Mouse (Mus musculus) stomach, postnatal 0 days (tissue): ENCODE measurements at regions not wholly inside any gene's neighbourhood (a gene's known extent, or its start where the extent isn't known, plus 50 kb on each side); places are given as distances from the start of the nearest gene placed in this dataset.

Source experiments
- CTCF ChIP-seq: IDR thresholded peaks from 2 replicates; pipeline ENCODE4 v1.5.1; 2016; ENCODE audit warnings: antibody characterized with exemption, low read depth, mild to moderate bottlenecking, moderate library complexity
- EP300 ChIP-seq: optimal IDR thresholded peaks from 2 replicates; pipeline ENCODE3; 2016; ENCODE audit warnings: antibody characterized with exemption

- TF ChIP-seq CTCF = peak; percentile 28
- TF ChIP-seq EP300 = no peak
Measured at GRCm38 (mm10) chr8:126686827-126687226, 93.0 kb upstream of the Irf2bp2 start.
